Mouse (Mus musculus): ENCODE measurements around the gene AI413582. TPM values are rescaled to one million over a fixed set of nuclear protein-coding genes. Genes with fewer than 3 reads are reported as not detected.

AI413582 gene
- total and polyA plus RNA-seq, 3 experiments = 14.6 to 43.6 (median 30.2) TPM

GRCm38 (mm10) chr17:27588231-27588630, 22.7 kb upstream of the AI413582 start:
- dilution Hi-C loops (cut with MboI; ENCODE audit: extremely low pct_ligation_motif_present, extremely low pct_unique_long_range_greater_than_20kb, low sequenced_read_pairs) (no loop called here), in situ Hi-C loops (cut with MboI; ENCODE audit: low pct_ligation_motif_present, low pct_unique_long_range_greater_than_20kb, low sequenced_read_pairs) (no loop called here)
- Histone ChIP-seq H3K4me2 (ENCODE audit: insufficient read depth, low read depth, poor library complexity, severe bottlenecking) (no peak overlapping the region), H3K9me3 (replicated peaks; ENCODE audit: low read length) (no peaks in the 10 kb centered on the region), H3K4me1 (ENCODE audit: control insufficient read depth in 1 of 2, insufficient read depth in 2 of 2) (peaks cover 13 to 41% of the 10 kb centered on the region in 2 experiments), H3K4me3 (replicated peaks in 1 of 3; ENCODE audit: low read depth in 2 of 3, low read length in 2 of 3, poor library complexity in 1 of 3) (no peak overlapping the region), H3K9ac (ENCODE audit: insufficient read depth, low read depth) (no peak overlapping the region), H3K27me3 (replicated peaks) (no peaks in the 10 kb centered on the region), H3K27ac (ENCODE audit: insufficient read depth, low read depth) (no peak overlapping the region), H3K79me2 (replicated peaks; ENCODE audit: control insufficient read depth, extremely low read depth, insufficient read depth, poor library complexity, severe bottlenecking) (no peaks in the 10 kb centered on the region), H3K36me3 (replicated peaks in 1 of 2; ENCODE audit: control insufficient read depth in 1 of 2, insufficient read depth in 1 of 2, low read length in 1 of 2) (peaks cover 23 to 86% of the 10 kb centered on the region in 2 experiments)
- no peak for DNase-seq (ENCODE audit: extremely low read depth)
- TF ChIP-seq ZNF384 (IDR thresholded peaks at IDR 0.05; ENCODE audit: low read depth, low read length) (no peak), MEF2A (IDR thresholded peaks at IDR 0.05; ENCODE audit: borderline replicate concordance, low read depth, low read length) (no peak)

- TF ChIP-seq MXI1 (IDR thresholded peaks at IDR 0.05; ENCODE audit: low read depth, low read length) (no peak), NRF1 (IDR thresholded peaks at IDR 0.05; ENCODE audit: low read depth, low read length) (no peak), ELF1 (IDR thresholded peaks at IDR 0.05; ENCODE audit: low read depth, low read length) (no peak), RAD21 (IDR thresholded peaks at IDR 0.05; ENCODE audit: low read depth, low read length) (no peak), SMC3 (IDR thresholded peaks at IDR 0.05; ENCODE audit: low read depth, low read length) (no peak), MAX (IDR thresholded peaks at IDR 0.05; ENCODE audit: low read length) (no peak), CHD2 (IDR thresholded peaks at IDR 0.05; ENCODE audit: low read length) (no peak), TCF12 (IDR thresholded peaks at IDR 0.05; ENCODE audit: low read depth, low read length) (no peak), USF2 (conservative IDR thresholded peaks at IDR 0.05; ENCODE audit: low read depth, low read length) (no peak), UBTF (IDR thresholded peaks at IDR 0.05; ENCODE audit: low read depth, low read length) (no peak), BHLHE40 (IDR thresholded peaks at IDR 0.05; ENCODE audit: low read depth, low read length) (no peak), IRF4 (IDR thresholded peaks at IDR 0.05; ENCODE audit: low read depth, low read length) (no peak), POLR2AphosphoS2 (IDR thresholded peaks at IDR 0.05; ENCODE audit: low read depth, low read length) (no peak), CHD1 (IDR thresholded peaks at IDR 0.05; ENCODE audit: low read depth, low read length) (no peak), MYC (IDR thresholded peaks at IDR 0.05; ENCODE audit: low read depth, low read length) (no peak), E2F4 (IDR thresholded peaks at IDR 0.05; ENCODE audit: insufficient replicate concordance, low read depth, low read length) (no peak), EP300 (IDR thresholded peaks at IDR 0.05; ENCODE audit: low read length) (no peak)
- in situ Hi-C loops (cut with MboI; ENCODE audit: low pct_ligation_motif_present, low pct_unique_long_range_greater_than_20kb, low sequenced_read_pairs) (no loop called here), dilution Hi-C loops (cut with MboI; ENCODE audit: extremely low pct_ligation_motif_present, extremely low pct_unique_long_range_greater_than_20kb, low sequenced_read_pairs) (no loop called here)
- Histone ChIP-seq H3K4me2 (ENCODE audit: insufficient read depth, low read depth, poor library complexity, severe bottlenecking) (no peak overlapping the region), H3K27ac (ENCODE audit: insufficient read depth, low read depth) (no peak overlapping the region), H3K27me3 (replicated peaks) (no peaks in the 10 kb centered on the region), H3K79me2 (replicated peaks; ENCODE audit: control insufficient read depth, extremely low read depth, insufficient read depth, poor library complexity, severe bottlenecking) (no peaks in the 10 kb centered on the region), H3K4me1 (ENCODE audit: control insufficient read depth in 1 of 2, insufficient read depth in 2 of 2) (peaks cover 9 to 45% of the 10 kb centered on the region in 2 experiments; a peak in 3 of 4 replicates), H3K9ac (ENCODE audit: insufficient read depth, low read depth) (no peak overlapping the region), H3K36me3 (replicated peaks in 1 of 2; ENCODE audit: control insufficient read depth in 1 of 2, insufficient read depth in 1 of 2, low read length in 1 of 2) (peaks cover 25 to 88% of the 10 kb centered on the region in 2 experiments), H3K4me3 (replicated peaks in 1 of 3; ENCODE audit: low read depth in 2 of 3, low read length in 2 of 3, poor library complexity in 1 of 3) (no peak overlapping the region), H3K9me3 (replicated peaks; ENCODE audit: low read length) (no peaks in the 10 kb centered on the region)
- DNase-seq (ENCODE audit: extremely low read depth) = no peak
Observed at GRCm38 (mm10) chr17:27587252-27587651, 21.7 kb upstream of the AI413582 start.
